Mouse (Mus musculus): ENCODE results near the gene Tgfbi. TPM values are rescaled to one million over a fixed set of nuclear protein-coding genes. Genes with fewer than 3 reads are reported as not detected.

The Tgfbi gene
- polyA plus RNA-seq, 1 experiment from 2014 or later = 101 TPM

DNA sequence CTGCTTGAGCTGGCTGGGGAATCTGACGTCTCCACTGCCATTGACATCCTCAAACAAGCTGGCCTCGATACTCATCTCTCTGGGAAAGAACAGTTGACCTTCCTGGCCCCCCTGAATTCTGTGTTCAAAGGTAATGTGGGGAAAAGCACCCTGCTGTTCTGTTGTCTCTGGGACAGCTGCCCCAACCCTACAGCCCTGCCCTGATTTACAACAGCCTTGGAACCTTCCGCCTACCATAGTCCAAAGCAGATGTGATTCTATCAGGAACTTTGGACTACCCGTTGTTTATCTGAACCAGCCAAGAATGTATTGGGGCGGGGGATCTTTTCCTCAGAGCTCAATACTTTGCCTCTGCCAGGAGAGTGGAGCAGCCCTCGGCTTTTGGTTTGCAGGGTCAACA is 21.2 kb downstream of the Tgfbi start:
- 14% methylated on average over 6 of the region's 6 CpGs for WGBS
- peaks cover 38% of the 10 kb centered on the region; the same call in 1 of the 2 replicates for H3K36me3 ChIP-seq (ENCODE audit: control insufficient read depth, insufficient read depth)
- H3K9ac ChIP-seq (ENCODE audit: low read depth, low read length) = no peak overlapping the region
- H3K4me3 ChIP-seq (ENCODE audit: low read depth, low read length) = no peak overlapping the region
- H3K27me3 ChIP-seq (replicated peaks; ENCODE audit: control insufficient read depth, insufficient read depth, low read length) = no peaks in the 10 kb centered on the region
- H3K4me2 ChIP-seq (replicated peaks; ENCODE audit: low read depth) = peak overlapping the region; percentile 27; the same call in 1 of the 2 replicates
- H3K4me1 ChIP-seq (replicated peaks; ENCODE audit: control insufficient read depth, insufficient read depth, low read length) = peaks cover 26% of the 10 kb centered on the region
- peak overlapping the region; percentile 64 for H3K27ac ChIP-seq (ENCODE audit: low read depth, low read length)
- no peak for TF ChIP-seq CTCF (IDR thresholded peaks at IDR 0.05; ENCODE audit: low read depth)
- no peaks in the 10 kb centered on the region for H3K9me3 ChIP-seq (ENCODE audit: control insufficient read depth)
- peak; percentile 87 for ATAC-seq

- no peak for TF ChIP-seq CTCF (IDR thresholded peaks at IDR 0.05; ENCODE audit: low read depth)
- Histone ChIP-seq H3K27ac (ENCODE audit: low read depth, low read length) (peak overlapping the region; percentile 64), H3K36me3 (ENCODE audit: control insufficient read depth, insufficient read depth) (peaks cover 38% of the 10 kb centered on the region; the same call in 1 of the 2 replicates), H3K4me2 (replicated peaks; ENCODE audit: low read depth) (no peak overlapping the region), H3K27me3 (replicated peaks; ENCODE audit: control insufficient read depth, insufficient read depth, low read length) (no peaks in the 10 kb centered on the region), H3K4me1 (replicated peaks; ENCODE audit: control insufficient read depth, insufficient read depth, low read length) (peaks cover 26% of the 10 kb centered on the region), H3K9me3 (ENCODE audit: control insufficient read depth) (no peaks in the 10 kb centered on the region), H3K9ac (ENCODE audit: low read depth, low read length) (no peak overlapping the region), H3K4me3 (ENCODE audit: low read depth, low read length) (no peak overlapping the region)
- no peak for ATAC-seq
- WGBS = 50% methylated on average over 7 of the region's 7 CpGs
These were observed 22.0 kb downstream of the Tgfbi start for GRCm38 (mm10) chr13:56631332-56631731.

- peak overlapping the region; percentile 62; the same call in 1 of the 2 replicates for H3K27ac ChIP-seq (ENCODE audit: low read depth, low read length)
- WGBS = 45% methylated on average over 7 of the region's 7 CpGs
- no peak overlapping the region for H3K4me3 ChIP-seq (ENCODE audit: low read depth, low read length)
- no peak for ATAC-seq
- no peak for TF ChIP-seq CTCF (IDR thresholded peaks at IDR 0.05; ENCODE audit: low read depth)
- no peak overlapping the region for H3K9ac ChIP-seq (ENCODE audit: low read depth, low read length)
- H3K4me2 ChIP-seq (replicated peaks; ENCODE audit: low read depth) = no peak overlapping the region
- H3K9me3 ChIP-seq (ENCODE audit: control insufficient read depth) = no peaks in the 10 kb centered on the region
- H3K27me3 ChIP-seq (replicated peaks; ENCODE audit: control insufficient read depth, insufficient read depth, low read length) = no peaks in the 10 kb centered on the region
- peaks cover 26% of the 10 kb centered on the region for H3K4me1 ChIP-seq (replicated peaks; ENCODE audit: control insufficient read depth, insufficient read depth, low read length)
- peaks cover 37% of the 10 kb centered on the region; the same call in 1 of the 2 replicates for H3K36me3 ChIP-seq (ENCODE audit: control insufficient read depth, insufficient read depth)
These were observed 24.9 kb downstream of the Tgfbi start for GRCm38 (mm10) chr13:56634139-56634615.

DNA sequence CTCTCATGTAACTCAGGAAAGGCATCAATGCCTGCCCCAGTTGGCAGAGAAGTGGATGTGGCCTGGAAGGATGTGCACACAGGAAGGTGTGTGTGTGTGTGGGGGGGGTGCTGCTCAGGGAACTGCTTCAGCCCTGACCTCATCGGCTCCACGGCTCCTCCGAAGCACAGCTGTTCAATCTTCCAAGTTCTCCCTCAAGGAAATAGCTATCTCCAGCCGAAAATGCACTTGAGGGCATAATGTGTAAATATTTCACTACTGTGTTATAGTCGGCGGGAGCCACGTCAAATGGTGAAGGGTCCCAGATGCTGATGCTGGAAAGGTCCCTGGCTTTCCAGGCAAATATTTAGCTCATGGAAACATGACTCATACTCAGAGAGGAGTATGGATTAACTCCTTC is 25.6 kb downstream of the Tgfbi start:
- TF ChIP-seq CTCF (IDR thresholded peaks at IDR 0.05; ENCODE audit: low read depth) = no peak
- Histone ChIP-seq H3K9me3 (ENCODE audit: control insufficient read depth) (no peaks in the 10 kb centered on the region), H3K4me1 (replicated peaks; ENCODE audit: control insufficient read depth, insufficient read depth, low read length) (peaks cover 21% of the 10 kb centered on the region), H3K36me3 (ENCODE audit: control insufficient read depth, insufficient read depth) (peaks cover 35% of the 10 kb centered on the region; the same call in 1 of the 2 replicates), H3K9ac (ENCODE audit: low read depth, low read length) (no peak overlapping the region), H3K4me2 (replicated peaks; ENCODE audit: low read depth) (no peak overlapping the region), H3K27ac (ENCODE audit: low read depth, low read length) (peak overlapping the region; percentile 62), H3K27me3 (replicated peaks; ENCODE audit: control insufficient read depth, insufficient read depth, low read length) (no peaks in the 10 kb centered on the region), H3K4me3 (ENCODE audit: low read depth, low read length) (no peak overlapping the region)
- WGBS = 32% methylated on average over 7 of the region's 7 CpGs
- ATAC-seq = peak; percentile 21; the same call in 1 of the 2 replicates

DNA sequence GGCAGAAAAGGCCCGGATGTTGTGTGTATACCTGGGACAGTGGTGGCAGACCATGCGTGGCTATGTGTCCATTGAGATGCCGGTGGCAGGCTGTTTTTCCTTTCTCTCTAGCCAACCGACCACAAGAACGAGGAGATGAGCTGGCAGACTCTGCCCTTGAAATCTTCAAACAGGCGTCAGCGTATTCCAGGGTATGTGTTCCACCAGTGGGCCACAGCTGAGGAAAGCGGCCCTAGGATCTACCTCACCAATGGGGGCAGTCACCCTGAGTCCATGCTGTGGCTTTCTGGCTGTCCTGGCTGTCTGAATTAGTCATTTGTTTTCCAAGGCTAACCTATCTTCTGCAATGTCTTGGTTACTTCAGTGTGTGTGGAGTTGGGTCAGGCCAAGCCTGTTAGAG is 27.7 kb downstream of the Tgfbi start:
- Histone ChIP-seq H3K9me3 (ENCODE audit: control insufficient read depth) (no peaks in the 10 kb centered on the region), H3K4me1 (replicated peaks; ENCODE audit: control insufficient read depth, insufficient read depth, low read length) (peaks cover 4% of the 10 kb centered on the region; the same call in 1 of the 2 replicates), H3K27ac (ENCODE audit: low read depth, low read length) (no peak overlapping the region), H3K9ac (ENCODE audit: low read depth, low read length) (no peak overlapping the region), H3K4me2 (replicated peaks; ENCODE audit: low read depth) (no peak overlapping the region), H3K27me3 (replicated peaks; ENCODE audit: control insufficient read depth, insufficient read depth, low read length) (no peaks in the 10 kb centered on the region), H3K36me3 (ENCODE audit: control insufficient read depth, insufficient read depth) (peaks cover 24% of the 10 kb centered on the region; the same call in 1 of the 2 replicates), H3K4me3 (ENCODE audit: low read depth, low read length) (no peak overlapping the region)
- no peak for ATAC-seq
- no peak for TF ChIP-seq CTCF (IDR thresholded peaks at IDR 0.05; ENCODE audit: low read depth)
- 95% methylated on average over 8 of the region's 8 CpGs for WGBS

- Histone ChIP-seq H3K36me3 (ENCODE audit: control insufficient read depth, insufficient read depth) (peaks cover 6% of the 10 kb centered on the region; the same call in 1 of the 2 replicates), H3K4me1 (replicated peaks; ENCODE audit: control insufficient read depth, insufficient read depth, low read length) (no peaks in the 10 kb centered on the region), H3K4me3 (ENCODE audit: low read depth, low read length) (no peak overlapping the region), H3K4me2 (replicated peaks; ENCODE audit: low read depth) (no peak overlapping the region), H3K27ac (ENCODE audit: low read depth, low read length) (no peak overlapping the region), H3K27me3 (replicated peaks; ENCODE audit: control insufficient read depth, insufficient read depth, low read length) (no peaks in the 10 kb centered on the region), H3K9ac (ENCODE audit: low read depth, low read length) (no peak overlapping the region), H3K9me3 (ENCODE audit: control insufficient read depth) (no peaks in the 10 kb centered on the region)
- 84% methylated on average over 2 of the region's 2 CpGs for WGBS
- no peak for ATAC-seq
- TF ChIP-seq CTCF (IDR thresholded peaks at IDR 0.05; ENCODE audit: low read depth) = peak; percentile 82
These were observed 32.4 kb downstream of the Tgfbi start for GRCm38 (mm10) chr13:56641746-56642145.
